ENCODE assay signal across 26 mouse cellular contexts in the genomic region with DNA sequence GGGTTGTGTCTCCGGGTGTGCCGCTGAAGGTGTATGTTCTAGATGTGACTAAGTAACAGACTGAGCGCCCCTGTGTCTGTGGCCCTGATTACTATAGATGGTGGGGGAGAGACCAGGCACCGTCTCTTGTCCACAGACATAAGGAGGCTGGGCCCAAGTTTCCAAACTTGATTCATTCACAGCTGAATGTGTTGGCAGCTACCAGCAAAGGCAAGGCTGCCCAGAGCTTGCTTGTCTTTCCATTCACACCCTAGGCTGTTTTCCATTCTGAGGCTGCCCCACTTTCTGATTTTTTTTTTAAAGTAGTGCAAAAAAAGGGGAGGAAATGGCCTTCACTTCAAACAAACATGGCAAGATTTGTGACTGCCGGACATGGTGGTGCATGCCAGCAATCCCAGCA. TPM values are rescaled to one million over a fixed set of nuclear protein-coding genes. Genes with fewer than 3 reads are reported as not detected.
DNase-seq lines count a peak whose midpoint lies in the region; ATAC-seq and TF ChIP-seq lines count a peak whose summit lies in the region.
"Had no signal": no experiment of that assay in that cellular context is flagged by ENCODE, and none has a peak within 500 bp of the region (broad histone marks: within the 10 kb centered on the region; RNA-seq: fewer than 3 reads in every experiment).

No protein-coding gene starts in this region.

- no peaks in the 10 kb centered on the region for H3K9me3 ChIP-seq in hindbrain, postnatal 0 days (ENCODE audit: low read length)
- no peaks in the 10 kb centered on the region for H3K9me3 ChIP-seq in hindbrain, embryonic 10.5 days
- H3K9me3 ChIP-seq: embryonic facial prominence, embryonic 15.5 days; forebrain, embryonic 15.5 days; heart, embryonic 13.5 days; intestine, embryonic 15.5 days; limb, embryonic 12.5 days; liver, embryonic 12.5 days; megakaryocyte, embryonic 14.5 days; neural tube, embryonic 12.5 days had no signal

- no peak overlapping the region for H3K4me3 ChIP-seq in hindbrain, postnatal 0 days (ENCODE audit: low read length)
- H3K4me3 ChIP-seq in hindbrain, embryonic 10.5 days: no peak overlapping the region
- H3K4me3 ChIP-seq: embryonic facial prominence, embryonic 15.5 days; forebrain, embryonic 15.5 days; heart, embryonic 13.5 days; intestine, embryonic 15.5 days; limb, embryonic 12.5 days; liver, embryonic 12.5 days; megakaryocyte, embryonic 14.5 days; neural tube, embryonic 12.5 days had no signal

- H3K4me1 ChIP-seq in hindbrain, postnatal 0 days (ENCODE audit: insufficient read depth, low read length): 0 out of 2 replicates have a peak, but pooled peaks cover 6% of the 10 kb centered on the region
- H3K4me1 ChIP-seq in hindbrain, embryonic 10.5 days (replicated peaks): peaks cover 17% of the 10 kb centered on the region; the same call in 1 of the 2 replicates
- H3K4me1 ChIP-seq: forebrain, embryonic 15.5 days; liver, embryonic 12.5 days; neural tube, embryonic 12.5 days had no signal

- no peak overlapping the region for H3K9ac ChIP-seq in hindbrain, postnatal 0 days (replicated peaks; ENCODE audit: low read length)
- H3K9ac ChIP-seq: embryonic facial prominence, embryonic 15.5 days; forebrain, embryonic 15.5 days; heart, embryonic 13.5 days; hindbrain, embryonic 14.5 days; intestine, embryonic 15.5 days; limb, embryonic 12.5 days; liver, embryonic 12.5 days; neural tube, embryonic 12.5 days had no signal

- no peak overlapping the region for H3K4me2 ChIP-seq in hindbrain, postnatal 0 days (ENCODE audit: low read depth, low read length)
- H3K4me2 ChIP-seq: embryonic facial prominence, embryonic 15.5 days; forebrain, embryonic 15.5 days; heart, embryonic 13.5 days; hindbrain, embryonic 14.5 days; intestine, embryonic 15.5 days; limb, embryonic 12.5 days; liver, embryonic 12.5 days; neural tube, embryonic 12.5 days had no signal

- H3K27me3 ChIP-seq in hindbrain, postnatal 0 days (ENCODE audit: insufficient read depth, low read length): no peaks in the 10 kb centered on the region
- H3K27me3 ChIP-seq in hindbrain, embryonic 10.5 days (ENCODE audit: insufficient read depth, poor library complexity, severe bottlenecking): no peaks in the 10 kb centered on the region
- H3K27me3 ChIP-seq: embryonic facial prominence, embryonic 15.5 days; forebrain, embryonic 15.5 days; heart, embryonic 13.5 days; intestine, embryonic 15.5 days; limb, embryonic 12.5 days; liver, embryonic 12.5 days; neural tube, embryonic 12.5 days had no signal

- H3K36me3 ChIP-seq in hindbrain, postnatal 0 days (ENCODE audit: insufficient read depth, low read length): no peaks in the 10 kb centered on the region
- H3K36me3 ChIP-seq in hindbrain, embryonic 10.5 days: no peaks in the 10 kb centered on the region
- H3K36me3 ChIP-seq: embryonic facial prominence, embryonic 15.5 days; forebrain, embryonic 15.5 days; heart, embryonic 13.5 days; intestine, embryonic 15.5 days; limb, embryonic 12.5 days; liver, embryonic 12.5 days; neural tube, embryonic 12.5 days had no signal

- DNase-seq in frontal cortex, postnatal 25 days (ENCODE audit: low spot score in 2 of 2): no peak
- peak; percentile 39 for DNase-seq in hindbrain, postnatal 0 days (ENCODE audit: low spot score)
- no peak for DNase-seq in hindbrain, embryonic 10.5 days (ENCODE audit: low spot score)
- DNase-seq in right cerebral cortex, adult 18-20 months: peak; percentile 59
- DNase-seq in right cerebral cortex, postnatal 4 days: no peak
- peak; percentile 56 for DNase-seq in brain, adult 2 months (ENCODE audit: low read depth, low spot score)
- DNase-seq: adrenal gland, postnatal 36 days; B cell, adult 2 months; cerebellum, adult 18-20 months; cerebellum, postnatal 36 days; kidney, adult 8-10 months; kidney, postnatal 10 days; lung, adult 2 months; midbrain, embryonic 14.5 days had no signal

- peak; percentile 96 for ATAC-seq in frontal cortex, adult (ENCODE audit: low TSS enrichment)
- ATAC-seq in hindbrain, postnatal 0 days: no peak
- ATAC-seq: activated CD4-positive, CD25-positive, alpha-beta regulatory T cell, adult 4 months; forebrain, embryonic 15.5 days; intestine, embryonic 15.5 days; liver, embryonic 12.5 days had no signal

- TF ChIP-seq CTCF in hindbrain, postnatal 0 days (IDR thresholded peaks at IDR 0.05; ENCODE audit: low read depth): no peak

- H3K27ac ChIP-seq in hindbrain, postnatal 0 days: no peak overlapping the region
- H3K27ac ChIP-seq in hindbrain, embryonic 10.5 days: no peak overlapping the region
- H3K27ac ChIP-seq: embryonic facial prominence, embryonic 15.5 days; forebrain, embryonic 15.5 days; heart, embryonic 13.5 days; hindbrain, embryonic 14.5 days; intestine, embryonic 15.5 days; limb, embryonic 12.5 days; liver, embryonic 12.5 days; neural tube, embryonic 12.5 days; stomach, postnatal 0 days had no signal

- 81% methylated on average over 5 of the region's 5 CpGs for WGBS in hindbrain, postnatal 0 days
- 92% methylated on average over 5 of the region's 5 CpGs for WGBS in hindbrain, embryonic 10.5 days

RNA-seq across cellular contexts. Expression of a gene that starts 35.6 kb away (rescaled TPM):
- total RNA-seq in hindbrain, postnatal 0 days (2014; rRNA removed): 52.4 and 79.0 TPM in 2 replicates
- polyA plus RNA-seq in hindbrain, postnatal 0 days (2015; fragmentation: Nextera tagmentation; extraction: Ambion mirVana): 81.5 and 86.6 TPM in 2 replicates
- polyA plus RNA-seq in hindbrain, embryonic 10.5 days (2016; fragmentation: Nextera tagmentation; extraction: Ambion mirVana): 33.8 and 37.1 TPM in 2 replicates

Comparison
In these comparisons a context has a peak if more than half of its experiments do, and no peak if none do; other contexts are left out.
1. DNase-seq: peak in hindbrain, postnatal 0 days (single experiment), right cerebral cortex, adult 18-20 months (single experiment) and brain, adult 2 months (single experiment); none in frontal cortex, postnatal 25 days (0 of 2), hindbrain, embryonic 10.5 days (single experiment) and right cerebral cortex, postnatal 4 days (single experiment).